Mouse (Mus musculus): ENCODE measurements at regions not wholly inside any gene's neighbourhood (a gene's known extent, or its start where the extent isn't known, plus 50 kb on each side); places are given as distances from the start of the nearest gene placed in this dataset.

DNA sequence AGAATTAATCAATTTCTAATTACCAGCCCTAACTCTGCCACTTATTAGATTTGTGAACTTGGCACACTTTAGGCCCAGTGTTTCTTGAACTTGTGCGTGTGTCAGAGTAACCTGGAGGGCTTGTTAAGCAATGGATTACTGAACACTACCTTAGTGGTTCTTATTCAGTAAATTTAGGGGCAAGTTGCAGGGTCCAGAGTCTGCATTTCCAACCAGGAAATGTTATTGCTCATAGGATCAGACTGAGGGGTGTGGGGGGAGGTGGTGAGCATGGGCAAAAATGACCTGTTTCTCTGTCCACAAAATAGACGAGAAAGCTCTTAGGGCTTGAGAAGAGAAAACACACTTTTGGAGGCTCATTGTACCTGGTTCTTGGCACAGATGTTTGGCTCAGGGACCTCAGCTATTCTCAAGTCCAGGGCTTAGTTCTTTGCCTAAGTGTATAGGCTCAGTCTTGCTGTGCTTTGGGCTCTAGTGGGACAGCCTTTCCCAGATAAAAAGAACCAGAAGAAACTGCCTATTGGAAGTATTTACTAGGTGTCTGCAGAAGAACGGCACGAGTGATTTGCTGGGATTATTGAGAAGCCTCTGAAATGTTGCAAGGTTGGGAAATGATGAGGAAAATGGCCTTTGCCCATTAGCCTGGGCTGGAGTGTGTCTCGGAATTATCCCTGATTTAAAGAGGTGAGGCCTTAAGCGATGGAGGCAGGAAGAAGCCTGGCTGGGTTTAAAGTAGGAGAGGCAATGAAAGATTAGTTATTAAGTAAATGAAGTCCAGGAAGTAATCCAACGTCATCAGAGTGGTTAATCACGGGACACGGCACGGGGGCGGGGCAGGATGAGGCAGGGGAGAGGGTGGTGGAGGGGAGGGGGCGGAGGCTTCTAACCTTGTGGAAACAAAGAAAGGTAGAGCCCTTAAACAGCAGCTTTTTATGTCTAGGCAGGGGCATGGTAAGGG is 113.2 kb upstream of the Fggy start:
- Histone ChIP-seq H3K9me3 (ENCODE audit: control insufficient read depth, low read length) (no peaks in the 10 kb centered on the region), H3K9ac (ENCODE audit: low read depth, low read length) (no peak overlapping the region), H3K27me3 (replicated peaks; ENCODE audit: control insufficient read depth, insufficient read depth, low read length) (no peaks in the 10 kb centered on the region), H3K36me3 (ENCODE audit: control insufficient read depth, insufficient read depth, low read length) (no peaks in the 10 kb centered on the region), H3K4me2 (ENCODE audit: low read depth, low read length) (no peak overlapping the region), H3K4me1 (ENCODE audit: control insufficient read depth, insufficient read depth, low read length) (peaks cover 4% of the 10 kb centered on the region; the same call in 1 of the 2 replicates), H3K27ac (replicated peaks; ENCODE audit: low read depth, low read length) (no peak overlapping the region), H3K4me3 (ENCODE audit: low read depth, low read length) (no peak overlapping the region)
- WGBS: 50% methylated on average over 12 of the region's 12 CpGs
- ATAC-seq (ENCODE audit: low read depth) (no peak), DNase-seq (ENCODE audit: low spot score) (no peak)

GRCm38 (mm10) chr4:95450286-95450685 is 107.0 kb upstream of the Fggy start:
- Histone ChIP-seq H3K36me3 (ENCODE audit: control insufficient read depth, insufficient read depth, low read length) (no peaks in the 10 kb centered on the region), H3K4me3 (ENCODE audit: low read depth, low read length) (no peak overlapping the region), H3K9ac (ENCODE audit: low read depth, low read length) (no peak overlapping the region), H3K27me3 (replicated peaks; ENCODE audit: control insufficient read depth, insufficient read depth, low read length) (no peaks in the 10 kb centered on the region), H3K4me2 (ENCODE audit: low read depth, low read length) (no peak overlapping the region), H3K9me3 (ENCODE audit: control insufficient read depth, low read length) (no peaks in the 10 kb centered on the region), H3K4me1 (ENCODE audit: control insufficient read depth, insufficient read depth, low read length) (no peaks in the 10 kb centered on the region), H3K27ac (replicated peaks; ENCODE audit: low read depth, low read length) (no peak overlapping the region)
- DNase-seq (ENCODE audit: low spot score) (no peak), ATAC-seq (ENCODE audit: low read depth) (no peak)
- WGBS: 89% methylated on average over 1 of the region's 1 CpGs

GRCm38 (mm10) chr4:95451831-95452230 is 105.5 kb upstream of the Fggy start:
- peaks cover 7% of the 10 kb centered on the region; the same call in 1 of the 2 replicates for H3K4me1 ChIP-seq (ENCODE audit: control insufficient read depth, insufficient read depth, low read length)
- H3K27me3 ChIP-seq (replicated peaks; ENCODE audit: control insufficient read depth, insufficient read depth, low read length): no peaks in the 10 kb centered on the region
- no peak for DNase-seq (ENCODE audit: low spot score)
- H3K9ac ChIP-seq (ENCODE audit: low read depth, low read length): no peak overlapping the region
- 82% methylated on average over 3 of the region's 3 CpGs for WGBS
- no peak for ATAC-seq (ENCODE audit: low read depth)
- no peak overlapping the region for H3K4me2 ChIP-seq (ENCODE audit: low read depth, low read length)
- no peaks in the 10 kb centered on the region for H3K9me3 ChIP-seq (ENCODE audit: control insufficient read depth, low read length)
- H3K36me3 ChIP-seq (ENCODE audit: control insufficient read depth, insufficient read depth, low read length): no peaks in the 10 kb centered on the region
- no peak overlapping the region for H3K4me3 ChIP-seq (ENCODE audit: low read depth, low read length)
- H3K27ac ChIP-seq (replicated peaks; ENCODE audit: low read depth, low read length): no peak overlapping the region

- H3K4me2 ChIP-seq (ENCODE audit: low read depth, low read length): no peak overlapping the region
- peak; percentile 81 for DNase-seq (ENCODE audit: low spot score)
- no peaks in the 10 kb centered on the region for H3K27me3 ChIP-seq (replicated peaks; ENCODE audit: control insufficient read depth, insufficient read depth, low read length)
- peaks cover 8% of the 10 kb centered on the region; the same call in 1 of the 2 replicates for H3K4me1 ChIP-seq (ENCODE audit: control insufficient read depth, insufficient read depth, low read length)
- no peak overlapping the region for H3K4me3 ChIP-seq (ENCODE audit: low read depth, low read length)
- WGBS: 25% methylated on average over 1 of the region's 1 CpGs
- H3K27ac ChIP-seq (replicated peaks; ENCODE audit: low read depth, low read length): no peak overlapping the region
- no peaks in the 10 kb centered on the region for H3K36me3 ChIP-seq (ENCODE audit: control insufficient read depth, insufficient read depth, low read length)
- no peaks in the 10 kb centered on the region for H3K9me3 ChIP-seq (ENCODE audit: control insufficient read depth, low read length)
- H3K9ac ChIP-seq (ENCODE audit: low read depth, low read length): no peak overlapping the region
- peak; percentile 67; the same call in 1 of the 2 replicates for ATAC-seq (ENCODE audit: low read depth)
Observed at GRCm38 (mm10) chr4:95456318-95456717, 101.0 kb upstream of the Fggy start.

DNA sequence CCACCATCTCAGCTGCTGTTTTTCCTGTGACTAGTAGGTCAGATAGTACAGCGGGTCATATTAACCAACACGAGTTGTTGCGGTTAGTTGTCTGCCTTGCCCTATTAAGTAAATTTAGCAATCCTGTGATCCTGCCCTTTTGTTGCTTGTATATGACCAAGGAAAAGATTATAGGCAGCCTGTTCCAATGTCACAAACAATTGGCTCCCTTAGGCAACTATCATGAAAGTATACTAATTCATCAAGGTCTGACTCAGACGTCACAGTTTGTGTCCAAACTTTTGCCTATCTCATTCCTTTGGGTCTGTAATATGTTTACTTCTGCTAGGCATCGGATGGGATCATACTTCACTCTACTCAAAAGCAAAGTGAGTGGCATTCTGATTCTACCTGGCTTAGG is 100.4 kb upstream of the Fggy start:
- Histone ChIP-seq H3K9me3 (ENCODE audit: control insufficient read depth, low read length) (no peaks in the 10 kb centered on the region), H3K4me3 (ENCODE audit: low read depth, low read length) (no peak overlapping the region), H3K4me2 (ENCODE audit: low read depth, low read length) (no peak overlapping the region), H3K9ac (ENCODE audit: low read depth, low read length) (no peak overlapping the region), H3K27ac (replicated peaks; ENCODE audit: low read depth, low read length) (no peak overlapping the region), H3K36me3 (ENCODE audit: control insufficient read depth, insufficient read depth, low read length) (no peaks in the 10 kb centered on the region), H3K4me1 (ENCODE audit: control insufficient read depth, insufficient read depth, low read length) (peaks cover 8% of the 10 kb centered on the region; the same call in 1 of the 2 replicates), H3K27me3 (replicated peaks; ENCODE audit: control insufficient read depth, insufficient read depth, low read length) (no peaks in the 10 kb centered on the region)
- WGBS: 82% methylated on average over 5 of the region's 5 CpGs
- DNase-seq (ENCODE audit: low spot score): no peak
- ATAC-seq (ENCODE audit: low read depth): no peak

DNA sequence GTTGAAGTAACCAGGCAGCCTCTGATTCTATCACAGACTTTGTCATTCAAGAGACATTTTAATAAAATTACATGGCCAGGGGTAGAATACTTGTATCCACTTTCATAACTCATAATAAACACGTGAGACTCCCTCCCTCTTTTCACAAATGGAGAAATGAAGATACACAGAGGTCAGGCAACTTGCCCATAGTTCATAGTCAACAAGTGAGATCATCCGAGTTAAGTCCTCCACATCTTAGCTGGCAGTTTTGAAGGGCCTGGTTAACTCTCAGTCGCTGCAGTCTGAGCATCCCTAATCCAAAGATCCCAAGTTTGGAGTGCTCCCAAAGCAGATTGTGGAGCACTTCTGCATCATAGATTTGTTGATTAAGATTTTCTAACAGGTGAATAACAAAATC is 94.8 kb upstream of the Fggy start:
- DNase-seq (ENCODE audit: low spot score): no peak
- Histone ChIP-seq H3K9ac (ENCODE audit: low read depth, low read length) (no peak overlapping the region), H3K27me3 (replicated peaks; ENCODE audit: control insufficient read depth, insufficient read depth, low read length) (no peaks in the 10 kb centered on the region), H3K4me1 (ENCODE audit: control insufficient read depth, insufficient read depth, low read length) (no peaks in the 10 kb centered on the region), H3K4me3 (ENCODE audit: low read depth, low read length) (no peak overlapping the region), H3K4me2 (ENCODE audit: low read depth, low read length) (no peak overlapping the region), H3K36me3 (ENCODE audit: control insufficient read depth, insufficient read depth, low read length) (no peaks in the 10 kb centered on the region), H3K27ac (replicated peaks; ENCODE audit: low read depth, low read length) (no peak overlapping the region), H3K9me3 (ENCODE audit: control insufficient read depth, low read length) (no peaks in the 10 kb centered on the region)
- ATAC-seq (ENCODE audit: low read depth): no peak
- 76% methylated on average over 3 of the region's 3 CpGs for WGBS

DNA sequence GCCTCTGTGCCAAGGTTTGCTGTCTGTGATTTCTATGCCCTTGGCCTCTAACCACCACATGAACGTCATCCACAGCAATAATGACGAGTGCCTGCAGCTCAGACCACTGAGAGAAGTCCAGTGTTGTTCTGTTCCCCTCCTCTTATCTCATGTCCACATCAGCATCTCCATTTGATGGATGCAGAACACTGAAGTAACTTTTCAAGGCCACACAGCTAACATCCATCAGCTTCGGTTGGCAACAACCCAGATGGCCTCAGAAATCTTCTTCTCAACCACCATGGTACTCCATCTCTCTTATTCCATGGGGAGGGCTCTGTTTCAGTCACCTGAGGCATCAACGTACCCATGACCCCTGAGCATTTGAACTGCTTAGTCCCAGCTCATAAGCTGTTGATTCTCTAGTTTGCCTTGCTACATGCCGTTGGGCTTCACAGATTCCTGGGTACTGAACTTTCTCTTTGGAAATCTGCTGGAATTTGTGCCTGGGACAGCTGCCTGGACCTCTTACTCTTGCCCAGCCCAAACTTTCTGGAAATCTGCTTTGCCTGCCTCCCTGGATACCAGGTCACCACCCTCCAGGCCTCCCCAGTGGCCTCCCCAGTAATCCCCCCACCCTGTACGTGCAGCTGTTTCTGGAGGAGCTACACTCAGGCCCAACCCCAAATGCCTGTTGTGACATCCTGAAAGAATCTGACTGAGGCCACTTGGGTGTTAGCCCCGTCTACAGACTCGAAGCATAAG is 94.1 kb upstream of the Fggy start:
- no peak for ATAC-seq (ENCODE audit: low read depth)
- no peaks in the 10 kb centered on the region for H3K4me1 ChIP-seq (ENCODE audit: control insufficient read depth, insufficient read depth, low read length)
- WGBS: 69% methylated on average over 8 of the region's 8 CpGs

GRCm38 (mm10) chr4:95466647-95467046 is 90.7 kb upstream of the Fggy start:
- no peak overlapping the region for H3K27ac ChIP-seq (replicated peaks; ENCODE audit: low read depth, low read length)
- ATAC-seq (ENCODE audit: low read depth): no peak
- WGBS: 58% methylated on average over 2 of the region's 2 CpGs

More for the DNA sequence above, 94.1 kb upstream of the Fggy start:
- no peak overlapping the region for H3K9ac ChIP-seq (ENCODE audit: low read depth, low read length)
- no peak overlapping the region for H3K4me3 ChIP-seq (ENCODE audit: low read depth, low read length)
- H3K27me3 ChIP-seq (replicated peaks; ENCODE audit: control insufficient read depth, insufficient read depth, low read length): no peaks in the 10 kb centered on the region
- H3K36me3 ChIP-seq (ENCODE audit: control insufficient read depth, insufficient read depth, low read length): no peaks in the 10 kb centered on the region
- H3K27ac ChIP-seq (replicated peaks; ENCODE audit: low read depth, low read length): no peak overlapping the region
- H3K9me3 ChIP-seq (ENCODE audit: control insufficient read depth, low read length): no peaks in the 10 kb centered on the region
- no peak overlapping the region for H3K4me2 ChIP-seq (ENCODE audit: low read depth, low read length)
- DNase-seq (ENCODE audit: low spot score): no peak

More at GRCm38 (mm10) chr4:95466647-95467046, 90.7 kb upstream of the Fggy start:
- Histone ChIP-seq H3K27me3 (replicated peaks; ENCODE audit: control insufficient read depth, insufficient read depth, low read length) (no peaks in the 10 kb centered on the region), H3K36me3 (ENCODE audit: control insufficient read depth, insufficient read depth, low read length) (no peaks in the 10 kb centered on the region), H3K9me3 (ENCODE audit: control insufficient read depth, low read length) (no peaks in the 10 kb centered on the region), H3K4me3 (ENCODE audit: low read depth, low read length) (no peak overlapping the region), H3K4me2 (ENCODE audit: low read depth, low read length) (no peak overlapping the region), H3K4me1 (ENCODE audit: control insufficient read depth, insufficient read depth, low read length) (no peaks in the 10 kb centered on the region), H3K9ac (ENCODE audit: low read depth, low read length) (no peak overlapping the region)
- no peak for DNase-seq (ENCODE audit: low spot score)

Data from embryonic facial prominence, embryonic 14.5 days (tissue).